Mouse (Mus musculus) spleen, adult 2 months (tissue): Measurements from ENCODE around the gene Hk3. TPM values are rescaled to one million over a fixed set of nuclear protein-coding genes. Genes with fewer than 3 reads are reported as not detected.

Experiments used
- DNase-seq, 2 experiments: peaks; one replicate each; pipeline versions ENCODE4 v3.0.0 to v3.0.0-alpha.2; 2012 to 2021; ENCODE audit warnings: low spot score in 2 of 2, low read depth in 1 of 2
- H3K27ac ChIP-seq: fragments of 200-500 bp; 2 replicates; pipeline ENCODE4 v1.5.1; 2012; ENCODE audit warnings: low read length, inconsistent platforms; ENCODE audit not compliant: insufficient read depth
- H3K27me3 ChIP-seq: fragments of 200-500 bp; 2 replicates; pipeline ENCODE4 v1.6.1; 2012; ENCODE audit warnings: mild to moderate bottlenecking, moderate library complexity, low read length, inconsistent platforms; ENCODE audit not compliant: control insufficient read depth, insufficient read depth
- H3K36me3 ChIP-seq: fragments of 200-500 bp; 2 replicates; pipeline ENCODE4 v1.6.1; 2012; ENCODE audit warnings: mild to moderate bottlenecking, low read length, inconsistent platforms; ENCODE audit not compliant: control insufficient read depth, insufficient read depth
- H3K4me1 ChIP-seq: fragments of 200-500 bp; 2 replicates; pipeline ENCODE4 v1.6.1; 2011; ENCODE audit warnings: inconsistent platforms; ENCODE audit not compliant: control insufficient read depth, insufficient read depth, insufficient read length
- H3K4me3 ChIP-seq: fragments of 200-500 bp; 2 replicates; pipeline ENCODE4 v1.5.1; 2011; ENCODE audit warnings: mild to moderate bottlenecking, inconsistent platforms; ENCODE audit not compliant: insufficient read depth, insufficient read length; ENCODE audit errors: extremely low read depth
- CTCF ChIP-seq: fragments of 200-500 bp; IDR thresholded peaks from 2 replicates; pipeline ENCODE4 v1.5.1; 2011; ENCODE audit warnings: mild to moderate bottlenecking, inconsistent platforms; ENCODE audit not compliant: insufficient read depth, insufficient read length, insufficient replicate concordance; ENCODE audit errors: extremely low read depth
- POLR2A ChIP-seq: fragments of 200-500 bp; IDR thresholded peaks from 2 replicates; pipeline ENCODE4 v1.6.1; 2011; ENCODE audit warnings: low read depth, low read length, inconsistent platforms
- WGBS: fragments of 180-500 bp; shearing (Covaris S2); methylation state at CpG from one replicate; pipeline ENCODE4 v1.1.7; 2018; 5-methylcytosine and 5-hydroxymethylcytosine counted together
- polyA plus RNA-seq: library from polyadenylated mRNA; depleted of rRNA; stranded (reverse); fragments of >200 nt; gene quantifications from 2 replicates; pipeline ENCODE4 v1.2.3, GENCODE M21; 2012

The Hk3 gene
- polyA plus RNA-seq, 1 experiment: 14.1 TPM

DNA sequence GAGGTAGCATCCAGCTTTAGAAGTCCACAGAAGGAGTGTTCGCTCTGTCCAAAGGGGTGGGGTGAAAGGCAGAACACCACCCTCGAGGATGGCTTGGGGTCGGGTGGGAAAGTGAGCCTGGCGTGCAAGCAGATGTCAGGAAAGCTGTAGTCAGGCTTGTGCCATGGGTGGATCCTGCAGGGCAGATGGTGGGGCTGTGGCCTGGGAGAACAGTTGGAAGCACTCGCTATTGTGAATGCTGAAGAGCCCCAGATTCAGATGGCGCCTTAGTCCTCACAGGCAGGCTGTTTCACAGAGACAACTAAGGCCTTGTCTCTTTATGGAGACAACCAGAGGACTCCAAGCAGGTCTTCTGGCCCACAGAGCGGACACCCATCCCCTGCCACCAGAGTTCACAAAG, 29.0 kb downstream of the Hk3 start:
- no peak overlapping the region for H3K4me3 ChIP-seq
- no peaks in the 10 kb centered on the region for H3K27me3 ChIP-seq
- 91% methylated on average over 7 of the region's 7 CpGs for WGBS
- H3K4me1 ChIP-seq: no peaks in the 10 kb centered on the region
- no peak for DNase-seq
- no peak for TF ChIP-seq POLR2A
- no peak for TF ChIP-seq CTCF
- no peaks in the 10 kb centered on the region; the same call in 1 of the 2 replicates for H3K36me3 ChIP-seq
- H3K27ac ChIP-seq: no peak overlapping the region

DNA sequence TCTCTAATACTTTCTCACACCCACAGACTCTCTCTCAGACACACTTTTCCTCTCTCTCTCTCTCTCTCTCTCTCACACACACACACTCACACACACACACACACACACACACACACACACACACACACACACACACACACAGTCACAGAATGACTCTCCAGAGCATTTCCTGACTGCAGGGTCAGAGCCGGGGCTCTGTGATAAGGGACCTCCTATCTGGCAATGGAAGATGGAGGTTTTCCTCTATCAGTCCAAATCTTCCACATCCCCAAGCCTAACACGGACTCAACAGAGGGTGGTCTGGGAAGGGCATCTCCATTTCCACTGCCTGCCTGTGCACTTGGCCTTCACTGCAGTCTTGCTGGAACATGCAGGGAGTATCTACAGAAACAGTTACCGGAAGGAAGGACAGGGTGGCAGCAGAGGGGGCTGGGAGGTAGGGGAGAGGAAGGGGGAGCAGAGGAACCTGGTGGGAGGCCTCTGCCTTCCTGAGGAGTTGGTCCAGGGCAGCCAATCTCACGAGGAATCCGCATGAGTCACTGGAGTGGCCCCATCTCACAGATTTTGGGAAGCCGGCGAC, 32.9 kb downstream of the Hk3 start:
- Histone ChIP-seq H3K27ac (no peak overlapping the region), H3K36me3 (no peaks in the 10 kb centered on the region), H3K4me3 (no peak overlapping the region), H3K27me3 (no peaks in the 10 kb centered on the region), H3K4me1 (no peaks in the 10 kb centered on the region)
- no peak for DNase-seq
- TF ChIP-seq CTCF: no peak
- no peak for TF ChIP-seq POLR2A
- 22% methylated on average over 7 of the region's 7 CpGs for WGBS

DNA sequence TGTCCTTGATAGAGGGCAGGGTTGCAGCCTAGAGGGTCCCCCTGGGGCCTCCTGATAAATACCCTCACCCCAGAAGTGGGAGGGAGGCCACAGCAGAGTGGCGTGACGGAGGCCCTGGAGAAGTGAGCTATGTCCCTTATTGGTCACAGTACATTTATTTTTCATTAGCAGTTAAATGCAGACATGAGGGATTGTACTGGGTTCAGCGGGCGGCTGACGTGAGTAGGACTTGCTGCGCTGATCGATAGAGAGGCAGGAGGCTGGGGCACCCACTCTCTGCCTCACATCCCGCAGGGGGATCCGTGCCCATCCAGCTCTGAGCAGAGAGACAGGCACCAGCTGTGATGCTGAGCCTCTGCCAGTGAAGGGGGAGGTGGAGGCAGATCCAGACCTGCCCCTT, 33.8 kb downstream of the Hk3 start:
- 87% methylated on average over 9 of the region's 9 CpGs for WGBS
- no peaks in the 10 kb centered on the region for H3K27me3 ChIP-seq

DNA sequence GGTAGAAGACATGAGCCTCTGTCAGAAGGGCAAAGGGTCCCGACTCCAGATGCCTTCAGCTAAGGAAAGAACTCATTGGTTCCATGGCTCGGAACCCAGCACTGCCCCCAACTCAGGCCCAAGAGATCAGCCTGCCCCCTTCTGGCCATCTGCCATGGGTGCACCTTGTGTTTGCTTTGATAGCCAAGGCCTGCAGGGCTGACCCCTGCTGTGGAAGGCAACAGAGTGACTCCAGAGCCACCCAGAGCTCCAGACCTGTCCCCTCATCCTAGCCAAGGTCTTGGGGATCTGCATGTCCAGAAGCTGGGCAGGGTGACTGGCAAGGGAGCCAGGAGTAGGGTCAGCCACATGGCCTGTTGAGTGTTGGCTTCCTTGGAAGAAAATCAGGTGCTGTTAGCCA, 37.6 kb downstream of the Hk3 start:
- TF ChIP-seq POLR2A: no peak
- no peak; the same call in 1 of the 2 replicates for TF ChIP-seq CTCF
- Histone ChIP-seq H3K4me1 (no peaks in the 10 kb centered on the region), H3K36me3 (no peaks in the 10 kb centered on the region), H3K4me3 (no peak overlapping the region), H3K27me3 (no peaks in the 10 kb centered on the region), H3K27ac (no peak overlapping the region)
- DNase-seq: no peak
- WGBS: 66% methylated on average over 2 of the region's 2 CpGs

More for the DNA sequence above, 33.8 kb downstream of the Hk3 start:
- DNase-seq: no peak
- Histone ChIP-seq H3K36me3 (no peaks in the 10 kb centered on the region), H3K27ac (no peak overlapping the region), H3K4me1 (no peaks in the 10 kb centered on the region), H3K4me3 (no peak overlapping the region)
- TF ChIP-seq CTCF (no peak), POLR2A (no peak)

DNA sequence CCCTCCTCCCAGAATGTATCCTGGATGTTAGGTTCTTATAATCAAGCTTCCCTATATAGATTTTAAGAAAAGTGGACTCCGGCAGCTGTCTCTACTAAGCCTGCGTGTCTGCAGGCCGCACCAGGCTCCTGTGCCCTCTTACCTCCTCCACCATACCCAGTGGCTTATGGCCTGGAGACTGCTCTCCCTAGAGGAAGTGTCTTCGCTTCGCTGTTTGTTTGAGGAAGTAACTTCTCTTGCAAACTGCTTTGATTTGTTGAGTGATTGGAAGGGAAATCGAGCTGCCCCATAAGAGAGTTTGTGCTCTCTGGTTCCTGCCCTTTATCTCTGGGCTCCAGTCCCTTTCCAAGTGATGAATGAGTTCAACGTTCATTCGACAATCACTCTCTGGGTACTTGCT, 38.2 kb downstream of the Hk3 start:
- no peaks in the 10 kb centered on the region for H3K4me1 ChIP-seq
- no peak for DNase-seq
- H3K36me3 ChIP-seq: no peaks in the 10 kb centered on the region
- no peak overlapping the region for H3K4me3 ChIP-seq
- no peak for TF ChIP-seq CTCF
- no peak for TF ChIP-seq POLR2A
- H3K27me3 ChIP-seq: no peaks in the 10 kb centered on the region
- WGBS: 20% methylated on average over 8 of the region's 8 CpGs
- no peak overlapping the region; the same call in 1 of the 2 replicates for H3K27ac ChIP-seq

DNA sequence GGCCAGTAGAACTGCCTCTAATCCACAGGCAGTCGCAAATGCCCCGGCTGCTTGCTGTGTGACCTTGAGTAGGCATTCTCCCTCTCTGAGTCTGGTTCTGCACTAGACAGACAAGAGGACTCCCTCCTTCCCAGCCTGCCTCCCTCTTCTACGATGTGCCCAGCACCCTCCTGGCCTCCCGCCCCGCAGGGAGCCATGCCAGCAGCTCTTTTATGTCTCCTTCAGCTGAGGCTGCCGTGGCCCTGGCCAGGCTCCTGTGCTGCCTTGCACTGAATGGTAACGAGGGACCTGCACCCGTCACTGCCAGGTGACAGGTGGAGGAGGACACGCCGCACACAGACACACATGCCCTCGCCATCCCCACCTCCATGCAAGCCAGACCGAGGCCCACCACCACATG, 40.2 kb downstream of the Hk3 start:
- no peaks in the 10 kb centered on the region for H3K36me3 ChIP-seq
- WGBS: 87% methylated on average over 12 of the region's 12 CpGs
- TF ChIP-seq POLR2A: no peak
- no peak for TF ChIP-seq CTCF

DNA sequence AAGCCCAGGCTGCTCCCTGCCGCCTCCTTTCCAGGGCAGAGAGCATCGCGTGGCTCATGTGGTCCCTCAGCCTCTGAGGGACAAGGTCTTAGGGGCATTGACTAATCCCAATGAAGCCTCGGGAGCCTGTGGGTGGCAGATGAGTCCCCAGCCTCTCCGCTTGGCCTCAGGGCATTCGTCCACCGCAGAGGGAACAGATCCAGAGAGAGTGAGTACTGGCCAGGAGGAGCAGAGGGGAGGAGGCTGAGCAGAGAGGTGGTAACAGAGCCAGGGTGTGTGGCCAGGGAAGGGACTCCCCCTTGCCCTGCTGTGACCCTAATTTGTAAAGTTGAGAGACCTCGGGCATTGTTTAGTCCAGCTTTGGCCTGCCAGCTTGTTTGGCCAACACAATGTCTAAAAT, 42.4 kb downstream of the Hk3 start:
- Histone ChIP-seq H3K27me3 (no peaks in the 10 kb centered on the region), H3K27ac (no peak overlapping the region), H3K4me1 (no peaks in the 10 kb centered on the region), H3K36me3 (no peaks in the 10 kb centered on the region), H3K4me3 (no peak overlapping the region)
- TF ChIP-seq CTCF (no peak), POLR2A (no peak)
- 77% methylated on average over 8 of the region's 8 CpGs for WGBS
- no peak for DNase-seq

More for the DNA sequence above, 40.2 kb downstream of the Hk3 start:
- no peaks in the 10 kb centered on the region for H3K27me3 ChIP-seq
- H3K4me1 ChIP-seq: no peaks in the 10 kb centered on the region
- H3K27ac ChIP-seq: no peak overlapping the region
- DNase-seq: no peak
- no peak overlapping the region for H3K4me3 ChIP-seq
